Mouse (Mus musculus) ES-E14 (cell line): ENCODE measurements around the gene Cdc42ep1. TPM values are rescaled to one million over a fixed set of nuclear protein-coding genes. Genes with fewer than 3 reads are reported as not detected.
"Not testable (repeated sequence)": the region's sequence is repeated elsewhere in the genome, so short reads cannot be mapped to it uniquely, and the experiment has no call there.

Source experiments
- DNase-seq: peaks from one replicate; pipeline ENCODE4 v3.0.0-alpha.2; 2013; ENCODE audit warnings: low read depth, low spot score
- H3K27ac ChIP-seq: 2 replicates; pipeline ENCODE4 v1.5.1; 2012; ENCODE audit warnings: low read depth, mild to moderate bottlenecking, low read length, moderate library complexity, mixed read lengths; ENCODE audit not compliant: poor library complexity, insufficient read depth, severe bottlenecking
- H3K36me3 ChIP-seq: 2 replicates; pipeline ENCODE4 v1.6.1; 2012; ENCODE audit warnings: mild to moderate bottlenecking, low read length, moderate library complexity, mixed read lengths; ENCODE audit not compliant: control insufficient read depth, poor library complexity, insufficient read depth, severe bottlenecking
- H3K4me1 ChIP-seq, 2 experiments: fragments of 150-350 bp in 1 of 2; sonication (generic) in 1 of 2; 2 replicates each; pipeline ENCODE4 v1.6.1; 2012; ENCODE audit warnings: low read length in 2 of 2, mild to moderate bottlenecking in 1 of 2, mixed read lengths in 1 of 2; ENCODE audit not compliant: control insufficient read depth in 2 of 2, insufficient read depth in 2 of 2, poor library complexity in 1 of 2
- H3K4me3 ChIP-seq, 2 experiments: fragments of 150-350 bp in 1 of 2; sonication (generic) in 1 of 2; 2 replicates each; pipeline ENCODE4 v1.5.1; 2012; ENCODE audit warnings: low read length in 2 of 2, low read depth in 1 of 2, mild to moderate bottlenecking in 1 of 2, mixed read lengths in 1 of 2; ENCODE audit not compliant: insufficient read depth in 1 of 2, poor library complexity in 1 of 2, severe bottlenecking in 1 of 2
- H3K9ac ChIP-seq: 2 replicates; pipeline ENCODE4 v1.6.1; 2012; ENCODE audit warnings: low read depth, mild to moderate bottlenecking, low read length, mixed read lengths; ENCODE audit not compliant: poor library complexity, insufficient read depth, severe bottlenecking
- H3K9me3 ChIP-seq: fragments of 150-350 bp; sonication (generic); 2 replicates; pipeline ENCODE4 v1.6.1; 2012; ENCODE audit warnings: low read depth, mild to moderate bottlenecking, low read length; ENCODE audit not compliant: control insufficient read depth, insufficient read depth
- CHD2 ChIP-seq: IDR thresholded peaks from 2 replicates; pipeline ENCODE4 v1.6.1; 2014; ENCODE audit warnings: mild to moderate bottlenecking, low read depth, low read length, inconsistent platforms
- HCFC1 ChIP-seq: IDR thresholded peaks from 2 replicates; pipeline ENCODE4 v1.6.1; 2012; ENCODE audit warnings: low read length, inconsistent platforms, borderline replicate concordance; ENCODE audit not compliant: insufficient read depth
- MAFK ChIP-seq: IDR thresholded peaks from 2 replicates; pipeline ENCODE4 v1.6.1; 2014; ENCODE audit warnings: mild to moderate bottlenecking, low read depth, low read length, inconsistent platforms; ENCODE audit not compliant: insufficient read depth
- ZC3H11A ChIP-seq: IDR thresholded peaks from 2 replicates; pipeline ENCODE4 v1.6.1; 2012; ENCODE audit warnings: low read depth, mild to moderate bottlenecking, inconsistent platforms, low read length, borderline replicate concordance
- ZNF384 ChIP-seq: IDR thresholded peaks from 2 replicates; pipeline ENCODE4 v1.6.1; 2012; ENCODE audit warnings: low read depth, low read length, inconsistent platforms
- in situ Hi-C, 2 experiments: fragments of 600-800 bp; cut with MboI; formaldehyde crosslinking; loops; one replicate each; pipeline ENCODE4 v1.15.1; 2025; ENCODE audit warnings: low sequenced_read_pairs in 2 of 2, inconsistent platforms in 1 of 2; ENCODE audit not compliant: unreplicated experiment in 2 of 2
- total RNA-seq: library from RNA; depleted of rRNA; stranded (reverse); fragments of 300-350 nt; gene quantifications from 2 replicates; pipeline ENCODE4 v1.2.3, GENCODE M21; 2012

Cdc42ep1 gene
- total RNA-seq, 1 experiment, result 8.3 TPM

GRCm38 (mm10) chr15:78845321-78845720 lies 2.9 kb downstream of the Cdc42ep1 start:
- in situ Hi-C loops, result no loop called here
- Histone ChIP-seq H3K9me3 (no peaks in the 10 kb centered on the region), H3K36me3 (no peaks in the 10 kb centered on the region), H3K27ac (peak overlapping the region; percentile 14; the same call in 1 of the 2 replicates), H3K4me3 (no peak overlapping the region), H3K4me1 (peaks cover 7 to 33% of the 10 kb centered on the region in 2 experiments; a peak in 2 of 4 replicates), H3K9ac (no peak overlapping the region; the same call in 1 of the 2 replicates)
- no peak for DNase-seq
- TF ChIP-seq ZNF384 (no peak), MAFK (no peak), CHD2 (no peak), HCFC1 (no peak), ZC3H11A (no peak)

DNA sequence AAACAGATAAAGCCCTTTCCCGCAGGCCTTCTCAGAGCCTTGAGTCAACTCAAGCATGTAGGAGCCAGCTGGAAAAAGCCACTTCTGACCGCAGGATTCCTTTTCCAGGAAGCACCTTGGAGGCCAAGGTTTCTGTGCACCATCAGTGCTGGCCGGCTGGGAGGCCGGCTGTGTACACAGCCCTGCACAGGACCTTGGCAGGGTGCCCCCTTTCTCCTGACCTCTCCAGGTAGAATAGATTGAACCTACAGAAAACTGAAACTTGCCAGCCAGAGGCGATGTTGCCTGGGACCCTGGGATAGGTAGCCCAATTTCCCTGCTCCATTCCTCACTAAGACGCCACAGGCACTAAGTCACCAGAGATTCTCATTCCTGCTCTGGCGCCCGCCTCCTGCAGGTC lies 3.4 kb downstream of the Cdc42ep1 start:
- TF ChIP-seq CHD2, result no peak
- no peak for TF ChIP-seq ZNF384
- TF ChIP-seq MAFK, result no peak
- no peak for TF ChIP-seq HCFC1
- TF ChIP-seq ZC3H11A, result no peak
- in situ Hi-C loops, result no loop called here
- no peak for DNase-seq
- H3K4me3 ChIP-seq, result no peak overlapping the region
- H3K9me3 ChIP-seq, result no peaks in the 10 kb centered on the region
- no peak overlapping the region for H3K9ac ChIP-seq
- no peaks in the 10 kb centered on the region for H3K36me3 ChIP-seq
- no peak overlapping the region for H3K27ac ChIP-seq
- peaks cover 7 to 33% of the 10 kb centered on the region in 2 experiments; a peak in 2 of 4 replicates for H3K4me1 ChIP-seq

- Histone ChIP-seq H3K27ac (no peak overlapping the region), H3K4me1 (peaks cover 7 to 38% of the 10 kb centered on the region in 2 experiments; a peak in 3 of 4 replicates), H3K4me3 (no peak overlapping the region), H3K9ac (no peak overlapping the region), H3K9me3 (no peaks in the 10 kb centered on the region), H3K36me3 (no peaks in the 10 kb centered on the region)
- no peak for DNase-seq
- in situ Hi-C loops, result no loop called here
- TF ChIP-seq MAFK (no peak), ZC3H11A (no peak), CHD2 (no peak), HCFC1 (no peak)
Observed at GRCm38 (mm10) chr15:78846352-78846751, 3.9 kb downstream of the Cdc42ep1 start.

GRCm38 (mm10) chr15:78846805-78847204 lies 4.4 kb downstream of the Cdc42ep1 start:
- H3K27ac ChIP-seq, H3K9ac ChIP-seq, H3K36me3 ChIP-seq, H3K9me3 ChIP-seq, DNase-seq, in situ Hi-C loops, H3K4me3 ChIP-seq: not testable (repeated sequence)
- peaks cover 7 to 42% of the 10 kb centered on the region in 2 experiments; a peak in 3 of 4 replicates for H3K4me1 ChIP-seq

GRCm38 (mm10) chr15:78848467-78848866 lies 6.0 kb downstream of the Cdc42ep1 start:
- Histone ChIP-seq H3K4me3 (no peak overlapping the region), H3K9me3 (no peaks in the 10 kb centered on the region), H3K9ac (no peak overlapping the region), H3K27ac (no peak overlapping the region), H3K36me3 (no peaks in the 10 kb centered on the region), H3K4me1 (peaks cover 2 to 42% of the 10 kb centered on the region in 2 experiments; a peak in 3 of 4 replicates)
- in situ Hi-C loops, result no loop called here
- TF ChIP-seq ZC3H11A, result peak; percentile 54; the same call in 1 of the 2 replicates
- TF ChIP-seq CHD2, result no peak
- TF ChIP-seq ZNF384, result no peak
- TF ChIP-seq HCFC1, result no peak
- TF ChIP-seq MAFK, result no peak
- DNase-seq, result peak; percentile 81
